Mouse (Mus musculus) myocyte (in vitro differentiated cells): ENCODE measurements around the gene Ranbp17. TPM values are rescaled to one million over a fixed set of nuclear protein-coding genes. Genes with fewer than 3 reads are reported as not detected.

ENCODE experiments used
- H3K27me3 ChIP-seq: one replicate; pipeline ENCODE4 v1.6.1; 2011; ENCODE audit not compliant: control insufficient read depth, insufficient read depth, insufficient read length
- H3K36me3 ChIP-seq: one replicate; pipeline ENCODE4 v1.6.1; 2011; ENCODE audit not compliant: control insufficient read depth, insufficient read depth
- H3K4me2 ChIP-seq: one replicate; pipeline ENCODE4 v1.6.1; 2011; ENCODE audit warnings: low read depth, control low read depth
- H3K4me3 ChIP-seq: one replicate; pipeline ENCODE4 v1.5.1; 2011; ENCODE audit warnings: mild to moderate bottlenecking, control low read depth, moderate library complexity
- H3K79me2 ChIP-seq: one replicate; pipeline ENCODE4 v1.6.1; 2011; ENCODE audit not compliant: control insufficient read depth, insufficient read depth
- H3ac ChIP-seq: one replicate; pipeline ENCODE4 v1.6.1; 2011; ENCODE audit not compliant: control insufficient read depth, insufficient read length
- CEBPB ChIP-seq: IDR thresholded peaks from 2 replicates; pipeline ENCODE4 v1.6.1; 2011; ENCODE audit warnings: mild to moderate bottlenecking, moderate library complexity; ENCODE audit not compliant: poor library complexity, insufficient read depth, severe bottlenecking
- E2F4 ChIP-seq: IDR thresholded peaks from one replicate; pipeline ENCODE4 v1.6.1; 2011; ENCODE audit warnings: mild to moderate bottlenecking, control low read depth, moderate library complexity; ENCODE audit not compliant: insufficient read depth
- MAX ChIP-seq: IDR thresholded peaks from one replicate; pipeline ENCODE4 v1.6.1; 2011; ENCODE audit warnings: low read depth, mild to moderate bottlenecking, control low read depth
- MYOD1 ChIP-seq, 3 experiments: IDR thresholded peaks; one replicate each; pipeline ENCODE4 v1.6.1; 2011; ENCODE audit warnings: control low read depth in 2 of 3, low read depth in 2 of 3, mild to moderate bottlenecking in 2 of 3, moderate library complexity in 1 of 3; ENCODE audit not compliant: insufficient read length in 2 of 3, control insufficient read depth in 1 of 3
- MYOG ChIP-seq, 3 experiments: IDR thresholded peaks; one replicate each; pipeline ENCODE4 v1.6.1; 2011; ENCODE audit warnings: control low read depth in 2 of 3, low read depth in 2 of 3, mild to moderate bottlenecking in 2 of 3; ENCODE audit not compliant: insufficient read length in 2 of 3, control insufficient read depth in 1 of 3, insufficient read depth in 1 of 3
- POLR2A ChIP-seq: IDR thresholded peaks from one replicate; pipeline ENCODE4 v1.6.1; 2011; ENCODE audit warnings: low read depth, mild to moderate bottlenecking, control low read depth, moderate library complexity; ENCODE audit not compliant: insufficient read length
- POLR2AphosphoS2 ChIP-seq: IDR thresholded peaks from one replicate; pipeline ENCODE4 v1.6.1; 2011; ENCODE audit warnings: low read depth, control low read depth; ENCODE audit not compliant: insufficient read length
- REST ChIP-seq: IDR thresholded peaks from one replicate; pipeline ENCODE4 v1.6.1; 2011; ENCODE audit warnings: mild to moderate bottlenecking, control low read depth, moderate library complexity; ENCODE audit not compliant: insufficient read depth, insufficient read length
- SRF ChIP-seq: IDR thresholded peaks from one replicate; pipeline ENCODE4 v1.6.1; 2011; ENCODE audit warnings: low read depth; ENCODE audit not compliant: control insufficient read depth, insufficient read length
- TCF12 ChIP-seq: IDR thresholded peaks from one replicate; pipeline ENCODE4 v1.6.1; 2011; ENCODE audit warnings: mild to moderate bottlenecking, control low read depth; ENCODE audit not compliant: poor library complexity, insufficient read depth, severe bottlenecking
- TCF3 ChIP-seq: IDR thresholded peaks from one replicate; pipeline ENCODE4 v1.6.1; 2011; ENCODE audit warnings: low read depth, control low read depth; ENCODE audit not compliant: insufficient read length
- USF1 ChIP-seq: IDR thresholded peaks from one replicate; pipeline ENCODE4 v1.6.1; 2011; ENCODE audit warnings: low read depth, mild to moderate bottlenecking, control low read depth, moderate library complexity
- polyA plus RNA-seq: library from polyadenylated mRNA; unstranded; fragments of >200 nt; fragmentation: generic; extraction: Trizol; gene quantifications from one replicate; pipeline ENCODE4 v1.2.1, GENCODE M21; 2012; ENCODE audit warnings: missing spikeins

Ranbp17 gene
- polyA plus RNA-seq, 1 experiment, result not detected

DNA sequence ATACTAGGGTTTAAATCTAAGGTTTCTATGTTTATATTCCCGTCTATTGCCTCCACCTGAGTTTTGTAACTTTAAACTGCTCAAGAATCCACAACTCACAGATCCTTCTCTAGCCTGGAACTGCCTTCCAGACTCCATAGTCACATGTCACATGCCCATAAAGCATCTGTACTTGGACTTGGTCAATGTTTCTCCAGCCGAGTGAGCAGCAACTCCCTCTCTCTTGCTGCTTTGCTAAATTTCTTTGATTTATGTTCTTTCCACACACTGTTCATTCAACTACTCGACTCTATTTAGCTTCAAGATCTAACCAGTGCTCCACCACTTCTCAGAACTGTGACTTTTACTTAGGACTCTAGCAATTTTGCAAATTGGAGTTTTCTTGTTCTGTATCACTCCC is 238.7 kb downstream of the Ranbp17 start:
- no peak overlapping the region for H3K4me3 ChIP-seq
- no peak overlapping the region for H3ac ChIP-seq
- no peaks in the 10 kb centered on the region for H3K36me3 ChIP-seq
- H3K79me2 ChIP-seq, result no peaks in the 10 kb centered on the region
- TF ChIP-seq CEBPB, result no peak
- TF ChIP-seq POLR2A, result no peak
- TF ChIP-seq TCF3, result no peak
- no peak for TF ChIP-seq E2F4
- no peak for TF ChIP-seq MAX
- TF ChIP-seq TCF12, result no peak
- TF ChIP-seq MYOG (IDR thresholded peaks at IDR 0.05; ENCODE audit: control insufficient read depth in 1 of 3, insufficient read depth in 1 of 3, insufficient read length in 2 of 3, low read depth in 2 of 3), result no peak
- no peak for TF ChIP-seq REST
- H3K27me3 ChIP-seq, result no peaks in the 10 kb centered on the region
- H3K4me2 ChIP-seq, result no peak overlapping the region

DNA sequence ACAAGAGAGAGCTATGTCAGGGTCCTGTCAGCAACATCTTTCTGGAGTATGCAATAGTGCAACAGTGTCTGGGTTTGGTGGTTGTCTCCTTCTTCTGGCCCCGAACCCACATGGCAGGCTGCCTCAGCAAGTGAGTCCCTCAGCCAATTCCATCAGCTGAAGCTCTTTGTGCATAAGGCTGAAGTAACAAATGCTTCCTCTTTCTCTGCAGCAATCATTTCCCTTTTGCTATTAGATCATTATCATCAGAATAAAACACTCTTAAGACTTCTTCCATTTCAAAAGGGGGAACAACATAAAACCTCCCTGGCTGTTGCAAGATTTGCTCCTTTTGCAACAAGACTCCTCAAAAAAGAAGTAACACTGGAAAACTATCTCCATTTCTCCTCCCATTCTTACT is 239.3 kb downstream of the Ranbp17 start:
- TF ChIP-seq E2F4 (no peak), TCF3 (no peak), CEBPB (no peak), MYOD1 (IDR thresholded peaks at IDR 0.05; ENCODE audit: control insufficient read depth in 1 of 3, insufficient read length in 2 of 3, low read depth in 2 of 3) (no peak), TCF12 (no peak), SRF (no peak), POLR2AphosphoS2 (no peak), REST (no peak), USF1 (no peak), MAX (no peak), MYOG (IDR thresholded peaks at IDR 0.05; ENCODE audit: control insufficient read depth in 1 of 3, insufficient read depth in 1 of 3, insufficient read length in 2 of 3, low read depth in 2 of 3) (no peak), POLR2A (no peak)
- Histone ChIP-seq H3K4me3 (no peak overlapping the region), H3ac (no peak overlapping the region), H3K27me3 (no peaks in the 10 kb centered on the region), H3K36me3 (no peaks in the 10 kb centered on the region), H3K79me2 (no peaks in the 10 kb centered on the region), H3K4me2 (no peak overlapping the region)

DNA sequence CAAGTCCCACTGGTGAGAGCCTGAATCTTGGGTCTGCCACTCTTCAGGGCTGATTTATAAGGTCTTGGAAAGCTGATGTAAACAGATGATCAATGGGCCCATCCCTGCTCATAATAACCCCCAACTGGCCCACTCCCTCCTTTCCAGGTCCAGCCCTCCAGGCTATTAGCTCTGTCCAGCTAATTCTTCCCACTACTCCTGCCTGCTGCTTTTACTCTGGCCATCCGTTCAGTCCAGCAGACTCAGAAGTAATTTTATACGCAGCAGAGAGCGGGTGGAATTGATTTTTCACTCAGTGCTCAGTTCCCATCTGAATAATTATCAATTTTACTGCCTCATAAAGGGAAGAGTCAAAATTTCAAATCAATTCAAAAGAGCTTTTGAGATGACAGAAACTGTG is 273.3 kb downstream of the Ranbp17 start:
- no peak overlapping the region for H3ac ChIP-seq
- TF ChIP-seq TCF3 (no peak), E2F4 (no peak), MYOG (IDR thresholded peaks at IDR 0.05; ENCODE audit: control insufficient read depth in 1 of 3, insufficient read depth in 1 of 3, insufficient read length in 2 of 3, low read depth in 2 of 3) (no peak), POLR2A (no peak), POLR2AphosphoS2 (no peak), MYOD1 (IDR thresholded peaks at IDR 0.05; ENCODE audit: control insufficient read depth in 1 of 3, insufficient read length in 2 of 3, low read depth in 2 of 3) (no peak), MAX (no peak), USF1 (no peak), CEBPB (no peak), TCF12 (no peak), SRF (no peak), REST (no peak)
- H3K79me2 ChIP-seq, result no peaks in the 10 kb centered on the region

DNA sequence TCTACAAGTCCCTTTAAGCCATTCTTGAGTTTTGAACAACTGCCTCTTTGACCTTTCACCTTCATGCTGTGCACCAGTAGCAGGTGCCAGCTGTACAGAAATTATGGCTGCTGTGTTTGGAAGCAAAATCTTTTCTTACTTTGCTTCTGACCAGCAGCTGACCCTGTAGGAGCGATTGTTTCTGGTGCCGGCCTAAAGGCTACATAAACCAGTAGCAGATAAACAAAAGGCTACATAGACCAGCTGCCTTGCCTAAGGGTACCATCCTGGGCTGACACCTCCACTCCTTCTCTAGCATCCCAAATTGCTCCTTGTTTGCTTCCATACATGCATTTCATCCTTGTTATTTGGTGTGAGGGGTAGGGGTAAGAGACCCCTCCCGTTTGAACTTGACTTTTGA is 279.4 kb downstream of the Ranbp17 start:
- no peak for TF ChIP-seq REST
- Histone ChIP-seq H3ac (no peak overlapping the region), H3K27me3 (no peaks in the 10 kb centered on the region), H3K4me3 (no peak overlapping the region), H3K36me3 (no peaks in the 10 kb centered on the region), H3K4me2 (no peak overlapping the region), H3K79me2 (no peaks in the 10 kb centered on the region)

More for the DNA sequence above, 273.3 kb downstream of the Ranbp17 start:
- Histone ChIP-seq H3K4me2 (no peak overlapping the region), H3K36me3 (no peaks in the 10 kb centered on the region), H3K27me3 (no peaks in the 10 kb centered on the region), H3K4me3 (no peak overlapping the region)

DNA sequence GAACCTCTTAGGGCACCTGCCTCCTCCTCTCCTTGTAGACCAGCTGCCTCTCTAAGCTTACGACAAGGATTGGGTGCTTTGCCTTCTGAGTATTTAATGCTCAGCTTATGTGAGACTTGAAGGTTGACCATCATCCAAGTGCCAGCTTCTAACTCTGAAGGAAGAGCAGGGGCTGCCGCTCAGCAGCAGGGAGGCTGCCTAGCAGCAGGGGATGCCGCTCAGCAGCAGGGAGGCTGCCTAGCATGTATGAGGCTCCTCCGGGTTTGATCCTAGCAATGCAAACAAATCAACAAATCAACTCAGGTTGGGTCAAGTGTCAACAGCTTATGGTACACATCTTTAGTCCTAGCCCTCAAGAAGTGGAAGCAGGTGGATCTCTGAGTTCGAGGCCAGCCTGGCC is 281.5 kb downstream of the Ranbp17 start:
- no peaks in the 10 kb centered on the region for H3K79me2 ChIP-seq
- no peak overlapping the region for H3K4me3 ChIP-seq
- H3K36me3 ChIP-seq, result no peaks in the 10 kb centered on the region
- TF ChIP-seq MYOD1 (IDR thresholded peaks at IDR 0.05; ENCODE audit: control insufficient read depth in 1 of 3, insufficient read length in 2 of 3, low read depth in 2 of 3) (no peak), POLR2AphosphoS2 (no peak), SRF (no peak), TCF12 (no peak), MAX (no peak), CEBPB (no peak), USF1 (no peak), E2F4 (no peak), TCF3 (no peak), POLR2A (no peak), MYOG (IDR thresholded peaks at IDR 0.05; ENCODE audit: control insufficient read depth in 1 of 3, insufficient read depth in 1 of 3, insufficient read length in 2 of 3, low read depth in 2 of 3) (no peak), REST (no peak)
- no peak overlapping the region for H3ac ChIP-seq
- no peaks in the 10 kb centered on the region for H3K27me3 ChIP-seq
- no peak overlapping the region for H3K4me2 ChIP-seq
